Mouse (Mus musculus) frontal cortex, postnatal 36 days (tissue): ENCODE measurements at regions not wholly inside any gene's neighbourhood (a gene's known extent, or its start where the extent isn't known, plus 50 kb on each side); places are given as distances from the start of the nearest gene placed in this dataset.

Experiments
- DNase-seq, 2 experiments: peaks; one replicate each; pipeline ENCODE4 v3.0.0; 2022; ENCODE audit warnings: low spot score in 2 of 2

GRCm38 (mm10) chr8:41713634-41714330 is 296.9 kb upstream of the Frg1 start:
- DNase-seq = peak; percentile 75 to 78

DNA sequence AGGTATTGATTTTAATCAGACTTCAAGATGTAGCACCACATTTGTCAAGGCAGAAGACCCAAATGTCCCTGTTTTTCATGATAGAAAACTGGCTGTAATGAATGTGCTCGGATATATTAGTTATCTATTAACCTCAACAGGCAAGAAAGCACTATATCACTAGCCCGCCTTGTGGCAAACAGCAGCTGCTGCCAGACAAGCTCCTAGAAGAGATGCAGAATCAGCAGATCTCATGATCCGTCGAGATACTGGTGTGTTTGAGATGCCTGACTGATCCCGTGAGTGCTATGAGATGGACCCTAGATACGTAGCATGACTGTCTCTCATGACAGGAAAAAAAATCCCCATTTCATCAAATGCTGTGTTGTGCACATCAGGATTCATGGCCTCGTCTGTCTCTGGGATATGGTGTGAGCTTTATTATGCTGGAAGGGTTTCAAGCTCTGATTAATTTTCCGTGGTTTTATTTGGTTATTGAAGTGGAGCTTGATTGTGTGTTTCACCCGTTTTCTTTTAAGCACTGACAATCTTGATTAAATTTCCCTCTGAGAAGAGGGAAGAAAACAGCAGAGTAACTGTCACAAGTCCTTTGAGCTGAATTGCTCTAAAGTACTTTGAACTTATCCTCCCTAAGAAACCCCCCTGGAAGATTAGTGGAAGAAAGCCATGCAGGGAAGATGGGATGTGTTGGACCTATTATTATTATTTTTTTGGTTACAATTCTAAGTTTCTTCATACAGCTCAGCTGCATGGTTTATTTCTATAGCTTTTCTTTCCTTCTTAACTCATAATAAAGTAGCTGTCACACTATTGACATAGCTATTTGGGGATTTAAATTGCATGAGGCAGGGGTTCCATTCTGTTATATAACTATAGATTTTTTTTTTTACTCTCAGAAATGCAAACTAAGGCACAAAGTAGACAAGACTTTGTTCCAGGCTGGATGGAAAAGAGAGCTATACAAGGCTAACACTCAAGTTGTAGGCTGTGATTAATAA is 287.4 kb upstream of the Frg1 start:
- no peak for DNase-seq
